Mouse (Mus musculus) cortical plate, adult 2 months (tissue): ENCODE measurements around the gene Hdgfl2.

Experiments used
- CTCF ChIP-seq: fragments of 200-500 bp; IDR thresholded peaks from 2 replicates; pipeline ENCODE4 v1.5.1; 2011; ENCODE audit warnings: mild to moderate bottlenecking, control low read depth, low read length; ENCODE audit not compliant: insufficient read depth; ENCODE audit errors: extremely low read depth
- POLR2A ChIP-seq: fragments of 200-500 bp; IDR thresholded peaks from 2 replicates; pipeline ENCODE4 v1.6.1; 2011; ENCODE audit warnings: mild to moderate bottlenecking, low read length, control low read depth; ENCODE audit not compliant: insufficient read depth; ENCODE audit errors: extremely low read depth

DNA sequence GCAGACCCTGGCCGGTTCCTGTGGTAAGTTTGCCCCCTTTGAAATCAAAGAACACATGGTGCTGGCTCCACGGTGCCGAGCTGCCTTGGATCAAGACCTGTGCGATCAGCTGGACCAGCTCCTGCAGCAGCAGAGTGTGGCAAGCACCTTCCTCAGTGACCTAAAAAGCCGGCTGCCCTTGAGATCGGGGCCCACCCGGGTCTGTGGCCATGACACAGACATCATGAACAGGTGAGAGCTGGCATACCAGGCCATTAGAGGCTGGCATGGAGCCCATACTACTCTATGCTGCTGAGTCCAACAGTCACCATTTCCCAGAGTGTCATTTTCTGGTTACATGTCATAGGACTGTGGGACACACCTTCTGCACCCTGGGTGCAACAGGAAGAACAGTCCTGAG is 17.4 kb upstream of the Hdgfl2 start:
- TF ChIP-seq CTCF = no peak
- TF ChIP-seq POLR2A = no peak
